Comparison of ENCODE assay signal across 25 mouse cellular contexts in the genomic region with DNA sequence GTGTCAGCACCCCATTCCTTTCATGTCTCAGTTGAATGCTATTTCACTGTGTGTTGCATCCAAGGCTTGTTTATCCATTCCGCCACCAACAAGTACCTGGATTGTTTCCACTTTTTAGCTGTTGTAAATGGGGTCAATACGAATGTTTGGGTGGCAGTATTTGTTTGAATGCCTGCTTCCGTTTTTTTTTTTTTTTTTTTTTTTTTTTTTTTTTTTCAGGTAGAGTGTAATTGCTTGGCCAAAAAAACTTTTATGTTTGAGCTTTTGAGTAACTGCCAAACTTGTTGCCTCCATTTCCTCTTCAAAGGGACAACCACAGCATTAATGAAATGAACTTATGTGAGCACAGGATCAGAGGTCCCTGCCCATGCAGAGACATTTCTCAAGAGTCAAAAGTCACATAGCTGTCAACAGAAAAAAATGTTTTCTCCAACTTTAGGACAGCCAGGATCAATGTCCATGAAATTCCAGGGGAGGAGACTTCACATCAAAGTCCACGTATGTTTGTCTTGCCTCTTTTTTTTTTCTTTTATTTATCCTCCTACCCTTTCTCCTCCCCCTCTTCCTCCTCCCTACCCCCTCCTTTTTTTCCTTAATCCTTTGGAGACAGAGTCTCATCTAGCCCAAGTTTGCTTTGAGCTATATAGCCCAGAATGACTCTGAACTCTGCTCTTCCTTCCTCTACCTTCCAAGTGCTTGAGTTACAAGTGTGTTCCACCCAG. TPM values are rescaled to one million over a fixed set of nuclear protein-coding genes. Genes with fewer than 3 reads are reported as not detected.
DNase-seq lines count a peak whose midpoint lies in the region; ATAC-seq and TF ChIP-seq lines count a peak whose summit lies in the region.
"Had no signal": no experiment of that assay in that cellular context is flagged by ENCODE, and none has a peak within 500 bp of the region (broad histone marks: within the 10 kb centered on the region; RNA-seq: fewer than 3 reads in every experiment).

No protein-coding gene starts in this region.

- no peak for TF ChIP-seq CTCF in kidney, postnatal 0 days (IDR thresholded peaks at IDR 0.05; ENCODE audit: low read depth)
- TF ChIP-seq CTCF in CH12.LX (conservative IDR thresholded peaks at IDR 0.05 in 1 of 2, IDR thresholded peaks at IDR 0.05 in 1 of 2; ENCODE audit: low read depth in 2 of 2, low read length in 2 of 2): no peak
- TF ChIP-seq CTCF in MEL (IDR thresholded peaks at IDR 0.05 in 2 of 3, conservative IDR thresholded peaks at IDR 0.05 in 1 of 3; ENCODE audit: control insufficient read depth in 1 of 3, insufficient read depth in 1 of 3, low read depth in 2 of 3, low read length in 3 of 3, poor library complexity in 1 of 3, severe bottlenecking in 1 of 3): no peak

- 62% methylated on average over 4 of the region's 4 CpGs for WGBS in kidney, postnatal 0 days
- 61% methylated on average over 4 of the region's 4 CpGs for WGBS in kidney, embryonic 16.5 days
- WGBS in large intestine, adult 2 months: 27% methylated on average over 4 of the region's 4 CpGs

- H3K4me2 ChIP-seq in kidney, postnatal 0 days (ENCODE audit: low read length): no peak overlapping the region
- no peak overlapping the region for H3K4me2 ChIP-seq in kidney, embryonic 16.5 days (replicated peaks; ENCODE audit: low read depth, low read length)
- no peak overlapping the region for H3K4me2 ChIP-seq in CH12.LX (ENCODE audit: insufficient read depth, low read depth, poor library complexity, severe bottlenecking)
- H3K4me2 ChIP-seq: heart, embryonic 12.5 days; hindbrain, embryonic 12.5 days; liver, embryonic 13.5 days; neural tube, embryonic 13.5 days; stomach, embryonic 15.5 days had no signal

- intact Hi-C loops in heart, postnatal 25 days (cut with DNase I): no loop called here

- H3K9ac ChIP-seq in kidney, postnatal 0 days (ENCODE audit: low read depth, low read length): no peak overlapping the region
- H3K9ac ChIP-seq in kidney, embryonic 16.5 days (replicated peaks; ENCODE audit: low read length): no peak overlapping the region
- no peak overlapping the region for H3K9ac ChIP-seq in CH12.LX (ENCODE audit: insufficient read depth, low read depth)
- no peak overlapping the region for H3K9ac ChIP-seq in MEL (ENCODE audit: control insufficient read depth, low read depth, low read length, poor library complexity, severe bottlenecking)
- H3K9ac ChIP-seq: heart, embryonic 12.5 days; hindbrain, embryonic 12.5 days; liver, embryonic 13.5 days; neural tube, embryonic 13.5 days; stomach, embryonic 15.5 days had no signal

- no peaks in the 10 kb centered on the region for H3K4me1 ChIP-seq in kidney, postnatal 0 days (replicated peaks; ENCODE audit: insufficient read depth, low read length)
- 0 out of 2 replicates have a peak, but pooled peaks cover 7% of the 10 kb centered on the region for H3K4me1 ChIP-seq in kidney, embryonic 16.5 days (ENCODE audit: insufficient read depth, low read length)
- H3K4me1 ChIP-seq in CH12.LX (ENCODE audit: control insufficient read depth in 1 of 2, insufficient read depth in 2 of 2) (peaks cover 3 to 8% of the 10 kb centered on the region in 2 experiments; a peak in 2 of 4 replicates), MEL (ENCODE audit: control insufficient read depth in 1 of 2, insufficient read depth in 2 of 2, low read length in 2 of 2) (peaks cover 0 to 6% of the 10 kb centered on the region in 2 experiments; a peak in 2 of 4 replicates)
- H3K4me1 ChIP-seq: heart, embryonic 12.5 days; hindbrain, embryonic 12.5 days; limb, embryonic 10.5 days; neural tube, embryonic 13.5 days; stomach, embryonic 15.5 days had no signal

- H3K27ac ChIP-seq in kidney, postnatal 0 days: no peak overlapping the region
- H3K27ac ChIP-seq in kidney, embryonic 16.5 days (ENCODE audit: low read length): no peak overlapping the region
- H3K27ac ChIP-seq in CH12.LX (ENCODE audit: insufficient read depth, low read depth) (no peak overlapping the region), MEL (ENCODE audit: control insufficient read depth, low read depth, low read length) (no peak overlapping the region)
- H3K27ac ChIP-seq: embryonic facial prominence, embryonic 10.5 days; hindbrain, embryonic 12.5 days; limb, embryonic 10.5 days; liver, embryonic 13.5 days; midbrain, embryonic 10.5 days; neural tube, embryonic 13.5 days; stomach, embryonic 15.5 days had no signal

- in situ Hi-C loops in CH12.LX (cut with MboI; ENCODE audit: low pct_ligation_motif_present, low pct_unique_long_range_greater_than_20kb, low sequenced_read_pairs): no loop called here

- H3K27me3 ChIP-seq in kidney, postnatal 0 days (ENCODE audit: insufficient read depth, low read length): no peaks in the 10 kb centered on the region
- H3K27me3 ChIP-seq in kidney, embryonic 16.5 days (ENCODE audit: insufficient read depth, low read length): no peaks in the 10 kb centered on the region
- no peaks in the 10 kb centered on the region for H3K27me3 ChIP-seq in CH12.LX (replicated peaks)
- no peaks in the 10 kb centered on the region; a peak in 1 of 4 replicates for H3K27me3 ChIP-seq in MEL (ENCODE audit: control insufficient read depth in 1 of 2, insufficient read depth in 2 of 2, low read length in 2 of 2)
- H3K27me3 ChIP-seq: heart, embryonic 12.5 days; hindbrain, embryonic 12.5 days; liver, embryonic 13.5 days; neural tube, embryonic 13.5 days; stomach, embryonic 15.5 days had no signal

- TF ChIP-seq EP300 in CH12.LX (IDR thresholded peaks at IDR 0.05; ENCODE audit: low read length) (no peak), MEL (IDR thresholded peaks at IDR 0.05; ENCODE audit: low read depth in 1 of 2, low read length in 2 of 2) (no peak)

- no peak for TF ChIP-seq RAD21 in CH12.LX (IDR thresholded peaks at IDR 0.05; ENCODE audit: low read depth, low read length)
- TF ChIP-seq RAD21 in MEL (IDR thresholded peaks at IDR 0.05; ENCODE audit: low read depth, low read length): no peak

- no peak overlapping the region for H3K4me3 ChIP-seq in kidney, postnatal 0 days (replicated peaks; ENCODE audit: low read depth, low read length)
- H3K4me3 ChIP-seq in kidney, embryonic 16.5 days (ENCODE audit: low read length): no peak overlapping the region
- H3K4me3 ChIP-seq in CH12.LX (replicated peaks in 1 of 3; ENCODE audit: low read depth in 2 of 3, low read length in 2 of 3, poor library complexity in 1 of 3) (no peak overlapping the region), MEL (ENCODE audit: control insufficient read depth in 1 of 2, insufficient read depth in 1 of 2, low read depth in 2 of 2, low read length in 2 of 2) (no peak overlapping the region)
- H3K4me3 ChIP-seq: embryonic facial prominence, embryonic 10.5 days; heart, embryonic 12.5 days; hindbrain, embryonic 12.5 days; limb, embryonic 10.5 days; liver, embryonic 13.5 days; midbrain, embryonic 10.5 days; myocyte; neural tube, embryonic 13.5 days; stomach, embryonic 15.5 days had no signal

- no peak for ATAC-seq in kidney, postnatal 0 days (replicated peaks; ENCODE audit: low FRiP score, low read depth)
- ATAC-seq in kidney, embryonic 16.5 days (ENCODE audit: low FRiP score, low TSS enrichment): no peak
- ATAC-seq: forebrain, embryonic 16.5 days; midbrain, embryonic 16.5 days had no signal

- TF ChIP-seq POLR2A in CH12.LX (IDR thresholded peaks at IDR 0.05; ENCODE audit: low read depth, low read length): no peak
- TF ChIP-seq POLR2A in MEL (IDR thresholded peaks at IDR 0.05; ENCODE audit: control insufficient read depth in 1 of 2, insufficient read depth in 1 of 2, low read depth in 1 of 2, low read length in 2 of 2, poor library complexity in 1 of 2): no peak

- H3K79me2 ChIP-seq in CH12.LX (replicated peaks; ENCODE audit: control insufficient read depth, extremely low read depth, insufficient read depth, poor library complexity, severe bottlenecking) (no peaks in the 10 kb centered on the region), MEL (ENCODE audit: control insufficient read depth, insufficient read depth, low read length, poor library complexity) (no peaks in the 10 kb centered on the region)

- peak; percentile 14 for DNase-seq in kidney, postnatal 0 days (ENCODE audit: low spot score)
- no peak for DNase-seq in CH12.LX (ENCODE audit: extremely low read depth)
- no peak for DNase-seq in MEL (ENCODE audit: low read depth, low spot score)
- DNase-seq in large intestine, adult 2 months (ENCODE audit: low read depth, low spot score): peak; percentile 76
- no peak for DNase-seq in heart, postnatal 25 days (ENCODE audit: low spot score)
- DNase-seq in MN1 (ENCODE audit: low spot score): no peak
- DNase-seq: adrenal gland, postnatal 25 days; cerebellum, adult 9-10 months; gastrocnemius, postnatal 14 days; heart, adult 18-20 months; heart, postnatal 10 days; liver, embryonic 13.5 days; thymus, adult 18-20 months; thymus, postnatal 36 days had no signal

- no peaks in the 10 kb centered on the region for H3K9me3 ChIP-seq in kidney, postnatal 0 days (replicated peaks; ENCODE audit: low read length)
- no peaks in the 10 kb centered on the region for H3K9me3 ChIP-seq in kidney, embryonic 16.5 days (ENCODE audit: low read length)
- H3K9me3 ChIP-seq in CH12.LX (replicated peaks; ENCODE audit: low read length): no peaks in the 10 kb centered on the region
- H3K9me3 ChIP-seq in MEL (replicated peaks; ENCODE audit: insufficient read depth, low read length): no peaks in the 10 kb centered on the region
- H3K9me3 ChIP-seq: embryonic facial prominence, embryonic 10.5 days; heart, embryonic 12.5 days; hindbrain, embryonic 12.5 days; limb, embryonic 10.5 days; liver, embryonic 13.5 days; midbrain, embryonic 10.5 days; neural tube, embryonic 13.5 days; stomach, embryonic 15.5 days had no signal

- no peaks in the 10 kb centered on the region for H3K36me3 ChIP-seq in kidney, postnatal 0 days (ENCODE audit: insufficient read depth, low read length)
- H3K36me3 ChIP-seq in kidney, embryonic 16.5 days (ENCODE audit: insufficient read depth, low read length): no peaks in the 10 kb centered on the region
- H3K36me3 ChIP-seq in CH12.LX (replicated peaks in 1 of 2; ENCODE audit: control insufficient read depth in 1 of 2, insufficient read depth in 1 of 2, low read length in 1 of 2) (no peaks in the 10 kb centered on the region), MEL (ENCODE audit: control insufficient read depth in 1 of 2, insufficient read depth in 2 of 2, low read length in 2 of 2) (no peaks in the 10 kb centered on the region; a peak in 1 of 4 replicates)
- H3K36me3 ChIP-seq: embryonic facial prominence, embryonic 10.5 days; heart, embryonic 12.5 days; hindbrain, embryonic 12.5 days; limb, embryonic 10.5 days; liver, embryonic 13.5 days; midbrain, embryonic 10.5 days; neural tube, embryonic 13.5 days; stomach, embryonic 15.5 days had no signal

- dilution Hi-C loops in CH12.LX (cut with MboI; ENCODE audit: extremely low pct_ligation_motif_present, extremely low pct_unique_long_range_greater_than_20kb, low sequenced_read_pairs): no loop called here

RNA-seq across cellular contexts. Expression of a gene that starts 56.5 kb away (rescaled TPM):
- 90.1 and 97.4 TPM in 2 replicates for polyA plus RNA-seq in kidney, postnatal 0 days (2015; fragmentation: Nextera tagmentation; extraction: Ambion mirVana)
- polyA plus RNA-seq in kidney, embryonic 16.5 days (2015; fragmentation: Nextera tagmentation; extraction: Ambion mirVana): 77.9 and 84.8 TPM in 2 replicates
- total RNA-seq in CH12.LX (2012; rRNA removed) (17.7 and 20.9 TPM in 2 replicates), CH12.LX (2014; rRNA removed) (44.1 and 47.6 TPM in 2 replicates), MEL (2012; rRNA removed) (5.8 and 5.9 TPM in 2 replicates)
- polyA plus RNA-seq in CH12.LX (2012; ENCODE audit: insufficient read length, low read depth) (24.1 and 37.2 TPM in 2 replicates), MEL (2012; ENCODE audit: insufficient read depth in 1 of 2, insufficient read length in 2 of 2, low read depth in 1 of 2, low replicate concordance in 2 of 2, missing spikeins in 1 of 2) (1 to 10 TPM in 1 of 2 experiments, not detected in 1; 6.3 TPM)
- polyA plus RNA-seq in large intestine, adult 2 months (2012; rRNA removed): 10.9 and 12.2 TPM in 2 replicates
- total RNA-seq in heart, postnatal 25 days (2021): 100 to 1,000 TPM; 206 to 224 TPM

Comparison
In these comparisons a context has a peak if more than half of its experiments do, and no peak if none do; other contexts are left out.
1. DNase-seq: peak in kidney, postnatal 0 days (single experiment) and large intestine, adult 2 months (single experiment); none in CH12.LX (single experiment), MEL (single experiment), heart, postnatal 25 days (single experiment) and MN1 (single experiment).